25 mouse cellular contexts compared by ENCODE assay signal in the genomic region with DNA sequence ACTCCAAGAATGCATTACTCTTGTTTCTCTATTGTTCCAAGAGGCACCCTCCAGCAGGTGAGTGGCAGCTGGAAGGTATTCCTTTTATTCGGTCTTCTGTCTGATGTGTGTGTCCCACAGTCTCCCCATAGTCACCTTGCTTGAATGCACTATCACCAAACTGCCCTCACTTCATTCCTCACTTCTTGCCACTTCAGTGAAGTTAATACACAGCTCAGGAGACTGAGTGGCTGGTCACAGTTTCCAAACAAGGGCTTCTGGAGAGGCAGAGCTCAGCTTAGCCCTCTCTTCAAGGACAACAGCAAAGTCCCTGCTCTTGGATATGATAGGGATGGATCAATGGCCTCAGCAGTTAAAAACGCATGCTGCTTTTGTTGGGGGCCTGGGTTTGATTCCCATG. TPM values are rescaled to one million over a fixed set of nuclear protein-coding genes. Genes with fewer than 3 reads are reported as not detected.
DNase-seq lines count a peak whose midpoint lies in the region; ATAC-seq and TF ChIP-seq lines count a peak whose summit lies in the region.
"Had no signal": no experiment of that assay in that cellular context is flagged by ENCODE, and none has a peak within 500 bp of the region (broad histone marks: within the 10 kb centered on the region; RNA-seq: fewer than 3 reads in every experiment).

No protein-coding gene starts in this region.

- 0 out of 2 replicates have a peak overlapping the region, but pooled peaks have one; percentile 33 for H3K27ac ChIP-seq in embryonic facial prominence, embryonic 13.5 days
- no peak overlapping the region for H3K27ac ChIP-seq in embryonic facial prominence, embryonic 10.5 days (replicated peaks)
- peak overlapping the region; percentile 66 for H3K27ac ChIP-seq in heart, embryonic 15.5 days
- peak overlapping the region; percentile 38; the same call in 1 of the 2 replicates for H3K27ac ChIP-seq in lung, embryonic 14.5 days (ENCODE audit: low read depth)
- H3K27ac ChIP-seq in limb, embryonic 10.5 days = no peak overlapping the region
- H3K27ac ChIP-seq: forebrain, embryonic 13.5 days; hindbrain, postnatal 0 days; limb, embryonic 12.5 days; neural tube, embryonic 12.5 days had no signal

- H3K36me3 ChIP-seq in embryonic facial prominence, embryonic 13.5 days = peaks cover 14% of the 10 kb centered on the region
- H3K36me3 ChIP-seq in embryonic facial prominence, embryonic 10.5 days (replicated peaks) = peaks cover 8% of the 10 kb centered on the region; the same call in 1 of the 2 replicates
- no peaks in the 10 kb centered on the region for H3K36me3 ChIP-seq in heart, embryonic 15.5 days
- 0 out of 2 replicates have a peak, but pooled peaks cover 3% of the 10 kb centered on the region for H3K36me3 ChIP-seq in lung, embryonic 14.5 days (ENCODE audit: insufficient read depth)
- H3K36me3 ChIP-seq in limb, embryonic 10.5 days = no peaks in the 10 kb centered on the region

- no peak overlapping the region for H3K4me2 ChIP-seq in embryonic facial prominence, embryonic 13.5 days
- no peak overlapping the region for H3K4me2 ChIP-seq in heart, embryonic 15.5 days
- no peak overlapping the region for H3K4me2 ChIP-seq in lung, embryonic 14.5 days
- H3K4me2 ChIP-seq: forebrain, embryonic 13.5 days; limb, embryonic 12.5 days; liver, embryonic 11.5 days; neural tube, embryonic 12.5 days had no signal

- no peak for ATAC-seq in embryonic facial prominence, embryonic 13.5 days (ENCODE audit: insufficient number of reproducible peaks, insufficient read depth, low FRiP score, low TSS enrichment, low read depth)
- no peak for ATAC-seq in heart, embryonic 15.5 days (replicated peaks; ENCODE audit: insufficient number of reproducible peaks, insufficient read depth, low FRiP score, low read depth)
- no peak for ATAC-seq in lung, embryonic 14.5 days (ENCODE audit: insufficient read depth)
- ATAC-seq: forebrain, embryonic 13.5 days; hindbrain, postnatal 0 days; intestine, embryonic 16.5 days; liver, postnatal 0 days had no signal

- no peak overlapping the region for H3K4me3 ChIP-seq in embryonic facial prominence, embryonic 13.5 days
- H3K4me3 ChIP-seq in embryonic facial prominence, embryonic 10.5 days = no peak overlapping the region
- H3K4me3 ChIP-seq in heart, embryonic 15.5 days = no peak overlapping the region
- no peak overlapping the region for H3K4me3 ChIP-seq in lung, embryonic 14.5 days (ENCODE audit: low read depth, low read length)
- no peak overlapping the region for H3K4me3 ChIP-seq in limb, embryonic 10.5 days
- H3K4me3 ChIP-seq: forebrain, embryonic 13.5 days; limb, embryonic 12.5 days; neural tube, embryonic 12.5 days had no signal

- no peak for TF ChIP-seq CTCF in lung, embryonic 14.5 days (IDR thresholded peaks at IDR 0.05; ENCODE audit: low read depth)

- no peaks in the 10 kb centered on the region for H3K27me3 ChIP-seq in embryonic facial prominence, embryonic 13.5 days
- no peaks in the 10 kb centered on the region for H3K27me3 ChIP-seq in embryonic facial prominence, embryonic 10.5 days (replicated peaks; ENCODE audit: low read depth, poor library complexity, severe bottlenecking)
- no peaks in the 10 kb centered on the region for H3K27me3 ChIP-seq in heart, embryonic 15.5 days
- H3K27me3 ChIP-seq in lung, embryonic 14.5 days (ENCODE audit: insufficient read depth, low read length) = no peaks in the 10 kb centered on the region
- H3K27me3 ChIP-seq in limb, embryonic 10.5 days (ENCODE audit: low read depth, poor library complexity, severe bottlenecking) = no peaks in the 10 kb centered on the region
- H3K27me3 ChIP-seq: forebrain, embryonic 13.5 days; limb, embryonic 12.5 days; neural tube, embryonic 12.5 days had no signal

- H3K9ac ChIP-seq in embryonic facial prominence, embryonic 13.5 days = no peak overlapping the region
- no peak overlapping the region for H3K9ac ChIP-seq in heart, embryonic 15.5 days
- no peak overlapping the region for H3K9ac ChIP-seq in lung, embryonic 14.5 days
- H3K9ac ChIP-seq: forebrain, embryonic 13.5 days; limb, embryonic 12.5 days; liver, postnatal 0 days; neural tube, embryonic 12.5 days had no signal

- 55% methylated on average over 2 of the region's 2 CpGs for WGBS in embryonic facial prominence, embryonic 13.5 days
- 66% methylated on average over 2 of the region's 2 CpGs for WGBS in embryonic facial prominence, embryonic 10.5 days
- WGBS in heart, embryonic 15.5 days = 35% methylated on average over 2 of the region's 2 CpGs
- 48% methylated on average over 2 of the region's 2 CpGs for WGBS in lung, embryonic 14.5 days
- 79% methylated on average over 2 of the region's 2 CpGs for WGBS in limb, embryonic 10.5 days

- H3K9me3 ChIP-seq in embryonic facial prominence, embryonic 13.5 days = no peaks in the 10 kb centered on the region
- H3K9me3 ChIP-seq in embryonic facial prominence, embryonic 10.5 days = no peaks in the 10 kb centered on the region
- H3K9me3 ChIP-seq in heart, embryonic 15.5 days (replicated peaks) = no peaks in the 10 kb centered on the region
- H3K9me3 ChIP-seq in lung, embryonic 14.5 days (ENCODE audit: low read depth, low read length) = no peaks in the 10 kb centered on the region
- no peaks in the 10 kb centered on the region for H3K9me3 ChIP-seq in limb, embryonic 10.5 days (replicated peaks)
- H3K9me3 ChIP-seq: neural tube, embryonic 12.5 days had no signal

- no peaks in the 10 kb centered on the region for H3K4me1 ChIP-seq in embryonic facial prominence, embryonic 13.5 days
- H3K4me1 ChIP-seq in embryonic facial prominence, embryonic 10.5 days = peaks cover 20% of the 10 kb centered on the region
- peaks cover 26% of the 10 kb centered on the region for H3K4me1 ChIP-seq in heart, embryonic 15.5 days (replicated peaks)
- H3K4me1 ChIP-seq in lung, embryonic 14.5 days (ENCODE audit: insufficient read depth) = no peaks in the 10 kb centered on the region
- peaks cover 21% of the 10 kb centered on the region for H3K4me1 ChIP-seq in limb, embryonic 10.5 days
- H3K4me1 ChIP-seq: neural tube, embryonic 12.5 days had no signal

- DNase-seq in embryonic facial prominence, embryonic 10.5 days (ENCODE audit: low spot score) = no peak
- no peak for DNase-seq in heart, adult 9 months (ENCODE audit: low spot score in 2 of 2)
- no peak for DNase-seq in lung, embryonic 14.5 days
- no peak for DNase-seq in lung, postnatal 4 days
- no peak for DNase-seq in limb, embryonic 10.5 days (ENCODE audit: low spot score)
- DNase-seq: adrenal gland, postnatal 10 days; cerebellum, adult 2 months; cerebellum, postnatal 25 days; gastrocnemius, postnatal 36 days; kidney, adult 9 months; kidney, postnatal 14 days; layer of hippocampus, postnatal 36 days; liver, postnatal 0 days; midbrain, embryonic 14.5 days; right cerebral cortex, postnatal 14 days; spleen, adult 18-20 months; thymus, postnatal 25 days had no signal

RNA-seq across cellular contexts. Expression of a gene that starts 17.2 kb away (rescaled TPM):
- polyA plus RNA-seq in embryonic facial prominence, embryonic 13.5 days (2015; fragmentation: Nextera tagmentation; extraction: Ambion mirVana) = 5.3 and 5.6 TPM in 2 replicates
- 3.4 and 4.6 TPM in 2 replicates for polyA plus RNA-seq in embryonic facial prominence, embryonic 10.5 days (2016; fragmentation: Nextera tagmentation; extraction: Ambion mirVana)
- 4.1 and 4.4 TPM in 2 replicates for polyA plus RNA-seq in heart, embryonic 15.5 days (2015; fragmentation: Nextera tagmentation; extraction: Ambion mirVana)
- polyA plus RNA-seq in lung, embryonic 14.5 days (2014; fragmentation: Nextera tagmentation; extraction: Ambion mirVana) = 5.1 and 5.4 TPM in 2 replicates
- polyA plus RNA-seq in limb, embryonic 10.5 days (2016; fragmentation: Nextera tagmentation; extraction: Ambion mirVana) = 2.8 and 3.5 TPM in 2 replicates

RNA-seq across cellular contexts. Expression of a gene that starts 58.3 kb away (rescaled TPM):
- 1.7 and 2.0 TPM in 2 replicates for polyA plus RNA-seq in embryonic facial prominence, embryonic 13.5 days (2015; fragmentation: Nextera tagmentation; extraction: Ambion mirVana)
- 0.67 and 0.85 TPM in 2 replicates for polyA plus RNA-seq in embryonic facial prominence, embryonic 10.5 days (2016; fragmentation: Nextera tagmentation; extraction: Ambion mirVana)
- polyA plus RNA-seq in heart, embryonic 15.5 days (2015; fragmentation: Nextera tagmentation; extraction: Ambion mirVana) = 0.14 and 0.39 TPM in 2 replicates
- 0.12 and 0.68 TPM in 2 replicates for polyA plus RNA-seq in lung, embryonic 14.5 days (2014; fragmentation: Nextera tagmentation; extraction: Ambion mirVana)
- polyA plus RNA-seq in limb, embryonic 10.5 days (2016; fragmentation: Nextera tagmentation; extraction: Ambion mirVana) = 0.31 and 1.0 TPM in 2 replicates
- polyA plus RNA-seq: liver, postnatal 0 days; midbrain, embryonic 14.5 days had no signal

Comparison
In these comparisons a context has a peak if more than half of its experiments do, and no peak if none do; other contexts are left out.
1. H3K27ac ChIP-seq: peak in embryonic facial prominence, embryonic 13.5 days (single experiment), heart, embryonic 15.5 days (single experiment) and lung, embryonic 14.5 days (single experiment); none in embryonic facial prominence, embryonic 10.5 days (single experiment) and limb, embryonic 10.5 days (single experiment).